Mouse (Mus musculus) liver, postnatal 0 days (tissue): ENCODE data around the gene Aar2.

Experiments used
- CTCF ChIP-seq: sonication (generic); IDR thresholded peaks from 2 replicates; pipeline ENCODE4 v1.5.1; 2016; ENCODE audit warnings: antibody characterized with exemption, low read depth
- EP300 ChIP-seq: IDR thresholded peaks from 2 replicates; pipeline ENCODE4 v1.6.1; 2016; ENCODE audit warnings: antibody characterized with exemption, low read depth, mild to moderate bottlenecking

GRCm38 (mm10) chr2:156524078-156524477 lies 23.3 kb upstream of the Aar2 start:
- TF ChIP-seq CTCF (no peak), EP300 (no peak)
